Mouse (Mus musculus) gastrocnemius, adult 2 months (tissue): ENCODE measurements around the gene Meis1. TPM values are rescaled to one million over a fixed set of nuclear protein-coding genes. Genes with fewer than 3 reads are reported as not detected.

Experiments used
- DNase-seq: peaks from one replicate; pipeline ENCODE4 v3.0.0; 2022
- H3K27ac ChIP-seq: fragments of 200-600 bp; 2 replicates; pipeline ENCODE4 v1.8.1; 2022; ENCODE audit warnings: mild to moderate bottlenecking
- H3K4me3 ChIP-seq: fragments of 200-600 bp; 2 replicates; pipeline ENCODE4 v1.8.1; 2022; ENCODE audit warnings: mild to moderate bottlenecking, moderate library complexity
- CTCF ChIP-seq: fragments of 200-600 bp; IDR thresholded peaks from 2 replicates; pipeline ENCODE4 v1.8.1; 2022; ENCODE audit warnings: antibody characterized with exemption, mild to moderate bottlenecking, moderate library complexity
- intact Hi-C: fragments of 180-260 bp; cut with DNase I; formaldehyde crosslinking; loops from one replicate; pipeline ENCODE4 v1.15.1; 2025
- total RNA-seq, 2 experiments: library from RNA; stranded (reverse); gene quantifications; 2 replicates each; pipeline ENCODE4 v1.2.3; 2021

The Meis1 gene
- total RNA-seq, 2 experiments from 2014 or later = 3.0 to 4.0 TPM

- no peak overlapping the region for H3K4me3 ChIP-seq
- intact Hi-C loops = no loop called here
- no peak for DNase-seq
- TF ChIP-seq CTCF = no peak
- H3K27ac ChIP-seq = no peak overlapping the region
Observed at GRCm38 (mm10) chr11:18975087-18975486, 43.7 kb downstream of the Meis1 start.

GRCm38 (mm10) chr11:18973808-18974207 is 45.0 kb downstream of the Meis1 start:
- Histone ChIP-seq H3K4me3 (no peak overlapping the region), H3K27ac (no peak overlapping the region)
- intact Hi-C loops = no loop called here
- TF ChIP-seq CTCF = no peak
- DNase-seq = no peak

GRCm38 (mm10) chr11:18972968-18973367 is 45.8 kb downstream of the Meis1 start:
- no peak for TF ChIP-seq CTCF
- Histone ChIP-seq H3K27ac (peak overlapping the region; percentile 51; the same call in 1 of the 2 replicates), H3K4me3 (no peak overlapping the region)
- intact Hi-C loops = no loop called here
- DNase-seq = no peak

GRCm38 (mm10) chr11:18971551-18971950 is 47.2 kb downstream of the Meis1 start:
- H3K4me3 ChIP-seq = no peak overlapping the region
- H3K27ac ChIP-seq = no peak overlapping the region
- intact Hi-C loops = no loop called here
- no peak for DNase-seq
- no peak for TF ChIP-seq CTCF

GRCm38 (mm10) chr11:18969920-18970336 is 48.9 kb downstream of the Meis1 start:
- TF ChIP-seq CTCF = no peak
- Histone ChIP-seq H3K4me3 (no peak overlapping the region), H3K27ac (no peak overlapping the region)
- no peak for DNase-seq
- intact Hi-C loops = no loop called here

- no peak overlapping the region for H3K4me3 ChIP-seq
- no peak for DNase-seq
- intact Hi-C loops = no loop called here
- H3K27ac ChIP-seq = no peak overlapping the region
- no peak for TF ChIP-seq CTCF
Observed at GRCm38 (mm10) chr11:18964418-18964817, 54.4 kb downstream of the Meis1 start.

GRCm38 (mm10) chr11:18963202-18964136 is 55.3 kb downstream of the Meis1 start:
- no peak overlapping the region for H3K27ac ChIP-seq

GRCm38 (mm10) chr11:18959465-18959864 is 59.3 kb downstream of the Meis1 start:
- DNase-seq = no peak
- TF ChIP-seq CTCF = no peak
- no peak overlapping the region for H3K4me3 ChIP-seq
- intact Hi-C loops = no loop called here
- no peak overlapping the region for H3K27ac ChIP-seq

More at GRCm38 (mm10) chr11:18963202-18964136, 55.3 kb downstream of the Meis1 start:
- no peak overlapping the region for H3K4me3 ChIP-seq
- TF ChIP-seq CTCF = no peak
- intact Hi-C loops = no loop called here
- DNase-seq = no peak

- DNase-seq = peak; percentile 34
- intact Hi-C loops = no loop called here
- Histone ChIP-seq H3K27ac (peak overlapping the region; percentile 32; the same call in 1 of the 2 replicates), H3K4me3 (peak overlapping the region; percentile 29; the same call in 1 of the 2 replicates)
- TF ChIP-seq CTCF = no peak
Observed at GRCm38 (mm10) chr11:18957805-18958770, 60.7 kb downstream of the Meis1 start.

- TF ChIP-seq CTCF = no peak
- Histone ChIP-seq H3K4me3 (peak overlapping the region; percentile 29; the same call in 1 of the 2 replicates), H3K27ac (peak overlapping the region; percentile 32; the same call in 1 of the 2 replicates)
- intact Hi-C loops = no loop called here
- no peak for DNase-seq
Observed at GRCm38 (mm10) chr11:18957097-18957804, 61.5 kb downstream of the Meis1 start.

- peak overlapping the region; percentile 46 for H3K27ac ChIP-seq
- DNase-seq = peak; percentile 71
- intact Hi-C loops = no loop called here
Observed at GRCm38 (mm10) chr11:18955969-18956368, 62.8 kb downstream of the Meis1 start.

GRCm38 (mm10) chr11:18954852-18955251 is 63.9 kb downstream of the Meis1 start:
- intact Hi-C loops = no loop called here
- Histone ChIP-seq H3K27ac (no peak overlapping the region), H3K4me3 (no peak overlapping the region)
- DNase-seq = no peak
- TF ChIP-seq CTCF = no peak

More at GRCm38 (mm10) chr11:18955969-18956368, 62.8 kb downstream of the Meis1 start:
- TF ChIP-seq CTCF = no peak
- no peak overlapping the region for H3K4me3 ChIP-seq
